Mouse (Mus musculus): ENCODE measurements around the gene Gpr179. TPM values are rescaled to one million over a fixed set of nuclear protein-coding genes. Genes with fewer than 3 reads are reported as not detected.
"Not testable (repeated sequence)": the region's sequence is repeated elsewhere in the genome, so short reads cannot be mapped to it uniquely, and the experiment has no call there.

The Gpr179 gene
- polyA plus RNA-seq, 1 experiment = not detected

GRCm38 (mm10) chr11:97361948-97362648, 10.2 kb upstream of the Gpr179 start, which contains the start of gene Socs7:
Gene Socs7 (plus strand): TSS chr11:97362551.
- peaks cover 13% of the 10 kb centered on the region for H3K4me1 ChIP-seq (ENCODE audit: control insufficient read depth, insufficient read depth, low read length)
- peak within 1 kb of the TSS; percentile 40 for H3K27ac ChIP-seq (ENCODE audit: insufficient read depth, low read depth, low read length)
- TF ChIP-seq CTCF (IDR thresholded peaks at IDR 0.05; ENCODE audit: low read depth, low read length) (no peak), POLR2A (IDR thresholded peaks at IDR 0.05; ENCODE audit: borderline replicate concordance, low read depth, low read length) (no peak; the same call in 1 of the 2 replicates)

GRCm38 (mm10) chr11:97357663-97358062, 5.8 kb upstream of the Gpr179 start:
- not testable (repeated sequence) for H3K27ac ChIP-seq (ENCODE audit: insufficient read depth, low read depth, low read length); H3K4me3 ChIP-seq (ENCODE audit: insufficient read depth, low read length); H3K4me1 ChIP-seq (ENCODE audit: control insufficient read depth, insufficient read depth, low read length)
- TF ChIP-seq CTCF (IDR thresholded peaks at IDR 0.05; ENCODE audit: low read depth, low read length) = peak; percentile 70

More at GRCm38 (mm10) chr11:97361948-97362648, 10.2 kb upstream of the Gpr179 start, which contains the start of gene Socs7:
- peak within 1 kb of the TSS; percentile 94 for H3K4me3 ChIP-seq (ENCODE audit: insufficient read depth, low read length)

GRCm38 (mm10) chr11:97355247-97355646, 3.4 kb upstream of the Gpr179 start:
- no peak overlapping the region for H3K27ac ChIP-seq (ENCODE audit: insufficient read depth, low read depth, low read length)
- TF ChIP-seq CTCF (IDR thresholded peaks at IDR 0.05; ENCODE audit: low read depth, low read length) (no peak), POLR2A (IDR thresholded peaks at IDR 0.05; ENCODE audit: borderline replicate concordance, low read depth, low read length) (no peak)

GRCm38 (mm10) chr11:97354646-97355045, 2.8 kb upstream of the Gpr179 start:
- no peak for TF ChIP-seq CTCF (IDR thresholded peaks at IDR 0.05; ENCODE audit: low read depth, low read length)
- TF ChIP-seq POLR2A (IDR thresholded peaks at IDR 0.05; ENCODE audit: borderline replicate concordance, low read depth, low read length) = no peak
- Histone ChIP-seq H3K4me3 (ENCODE audit: insufficient read depth, low read length) (no peak overlapping the region), H3K27ac (ENCODE audit: insufficient read depth, low read depth, low read length) (no peak overlapping the region), H3K4me1 (ENCODE audit: control insufficient read depth, insufficient read depth, low read length) (no peaks in the 10 kb centered on the region)

More at GRCm38 (mm10) chr11:97355247-97355646, 3.4 kb upstream of the Gpr179 start:
- Histone ChIP-seq H3K4me3 (ENCODE audit: insufficient read depth, low read length) (no peak overlapping the region), H3K4me1 (ENCODE audit: control insufficient read depth, insufficient read depth, low read length) (no peaks in the 10 kb centered on the region)

- H3K4me1 ChIP-seq (ENCODE audit: control insufficient read depth, insufficient read depth, low read length) = no peaks in the 10 kb centered on the region
- H3K27ac ChIP-seq (ENCODE audit: insufficient read depth, low read depth, low read length) = no peak overlapping the region
- no peak for TF ChIP-seq POLR2A (IDR thresholded peaks at IDR 0.05; ENCODE audit: borderline replicate concordance, low read depth, low read length)
- TF ChIP-seq CTCF (IDR thresholded peaks at IDR 0.05; ENCODE audit: low read depth, low read length) = no peak
- no peak overlapping the region for H3K4me3 ChIP-seq (ENCODE audit: insufficient read depth, low read length)
Measured at GRCm38 (mm10) chr11:97352935-97353597, 1.2 kb upstream of the Gpr179 start.

- Histone ChIP-seq H3K4me1 (ENCODE audit: control insufficient read depth, insufficient read depth, low read length) (no peaks in the 10 kb centered on the region), H3K4me3 (ENCODE audit: insufficient read depth, low read length) (no peak overlapping the region), H3K27ac (ENCODE audit: insufficient read depth, low read depth, low read length) (no peak overlapping the region)
- TF ChIP-seq CTCF (IDR thresholded peaks at IDR 0.05; ENCODE audit: low read depth, low read length) (no peak), POLR2A (IDR thresholded peaks at IDR 0.05; ENCODE audit: borderline replicate concordance, low read depth, low read length) (no peak)
Measured at GRCm38 (mm10) chr11:97350035-97350434, 1.8 kb downstream of the Gpr179 start.

- no peak for TF ChIP-seq CTCF (IDR thresholded peaks at IDR 0.05; ENCODE audit: low read depth, low read length)
- TF ChIP-seq POLR2A (IDR thresholded peaks at IDR 0.05; ENCODE audit: borderline replicate concordance, low read depth, low read length) = no peak
Measured at GRCm38 (mm10) chr11:97347291-97347690, 4.6 kb downstream of the Gpr179 start.

GRCm38 (mm10) chr11:97346383-97346782, 5.5 kb downstream of the Gpr179 start:
- Histone ChIP-seq H3K4me3 (ENCODE audit: insufficient read depth, low read length) (no peak overlapping the region), H3K27ac (ENCODE audit: insufficient read depth, low read depth, low read length) (no peak overlapping the region)

More at GRCm38 (mm10) chr11:97347291-97347690, 4.6 kb downstream of the Gpr179 start:
- H3K4me3 ChIP-seq (ENCODE audit: insufficient read depth, low read length) = no peak overlapping the region
- H3K27ac ChIP-seq (ENCODE audit: insufficient read depth, low read depth, low read length) = no peak overlapping the region
- H3K4me1 ChIP-seq (ENCODE audit: control insufficient read depth, insufficient read depth, low read length) = no peaks in the 10 kb centered on the region

GRCm38 (mm10) chr11:97345446-97345845, 6.4 kb downstream of the Gpr179 start:
- no peak for TF ChIP-seq CTCF (IDR thresholded peaks at IDR 0.05; ENCODE audit: low read depth, low read length)
- Histone ChIP-seq H3K27ac (ENCODE audit: insufficient read depth, low read depth, low read length) (no peak overlapping the region), H3K4me3 (ENCODE audit: insufficient read depth, low read length) (no peak overlapping the region), H3K4me1 (ENCODE audit: control insufficient read depth, insufficient read depth, low read length) (no peaks in the 10 kb centered on the region)

More at GRCm38 (mm10) chr11:97346383-97346782, 5.5 kb downstream of the Gpr179 start:
- no peak for TF ChIP-seq POLR2A (IDR thresholded peaks at IDR 0.05; ENCODE audit: borderline replicate concordance, low read depth, low read length)
- TF ChIP-seq CTCF (IDR thresholded peaks at IDR 0.05; ENCODE audit: low read depth, low read length) = no peak
- no peaks in the 10 kb centered on the region for H3K4me1 ChIP-seq (ENCODE audit: control insufficient read depth, insufficient read depth, low read length)

GRCm38 (mm10) chr11:97343619-97344018, 8.3 kb downstream of the Gpr179 start:
- peak; percentile 55 for TF ChIP-seq CTCF (IDR thresholded peaks at IDR 0.05; ENCODE audit: low read depth, low read length)
- no peak for TF ChIP-seq POLR2A (IDR thresholded peaks at IDR 0.05; ENCODE audit: borderline replicate concordance, low read depth, low read length)
- Histone ChIP-seq H3K4me1 (ENCODE audit: control insufficient read depth, insufficient read depth, low read length) (no peaks in the 10 kb centered on the region), H3K4me3 (ENCODE audit: insufficient read depth, low read length) (no peak overlapping the region), H3K27ac (ENCODE audit: insufficient read depth, low read depth, low read length) (no peak overlapping the region)
